Mouse (Mus musculus) left cerebral cortex, postnatal 14 days (tissue): ENCODE data around the gene Cd274. TPM values are rescaled to one million over a fixed set of nuclear protein-coding genes. Genes with fewer than 3 reads are reported as not detected.

Source experiments
- DNase-seq, 2 experiments: peaks; one replicate each; pipeline ENCODE4 v3.0.0; 2021 to 2022; ENCODE audit warnings: low spot score in 2 of 2, mixed read lengths in 1 of 2
- intact Hi-C: fragments of 180-260 bp; cut with DNase I; formaldehyde crosslinking; loops from one replicate; pipeline ENCODE4 v1.15.1; 2025
- total RNA-seq, 2 experiments: library from RNA; stranded (reverse); gene quantifications; 2 replicates each; pipeline ENCODE4 v1.2.3; 2021

Cd274 gene
- total RNA-seq, 2 experiments from 2014 or later, result 0.59 to 0.79 TPM

DNA sequence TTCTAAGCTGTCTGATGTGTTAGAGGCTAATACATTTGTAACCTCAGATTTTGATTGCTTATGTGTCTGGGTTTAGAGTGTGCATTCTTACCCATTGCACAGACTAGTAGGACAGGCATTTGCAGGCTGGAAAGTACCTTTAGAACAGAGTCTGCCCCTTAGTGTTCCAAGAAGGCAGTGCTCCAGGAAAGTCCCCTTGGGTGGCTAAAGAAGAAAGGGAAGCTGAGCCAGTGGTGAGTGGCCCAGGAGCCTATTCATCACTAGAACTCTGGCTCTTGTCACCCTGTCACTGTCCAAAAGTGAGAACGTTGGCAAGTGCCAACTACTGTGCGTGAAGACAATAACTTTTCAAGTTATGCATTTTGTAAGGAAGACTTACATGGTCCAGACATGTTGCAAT, 50.6 kb downstream of the Cd274 start:
- intact Hi-C loops, result no loop called here
- no peak for DNase-seq

DNA sequence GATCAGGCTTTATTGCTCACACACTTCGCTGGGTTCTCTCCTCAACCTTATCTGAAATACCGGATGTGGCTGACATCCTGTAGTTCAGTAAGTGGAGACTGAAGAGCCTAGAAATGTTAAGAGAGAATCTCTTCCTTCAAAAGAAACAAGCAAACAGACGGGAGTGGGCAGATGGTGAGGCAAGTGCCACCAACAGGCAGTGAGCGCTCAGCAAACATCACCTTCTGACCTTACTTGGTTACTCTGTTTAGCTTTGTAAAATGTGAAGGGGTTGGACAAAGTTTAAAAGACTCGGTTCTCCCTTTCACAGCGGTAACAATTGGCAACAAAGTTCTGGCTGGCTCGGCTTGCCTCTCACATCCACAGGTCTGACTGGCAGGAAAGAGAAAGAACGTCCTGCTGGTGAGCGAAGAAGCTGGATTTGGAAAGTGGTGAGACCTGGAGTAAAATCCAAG, 51.4 kb downstream of the Cd274 start:
- intact Hi-C loops, result no loop called here

DNA sequence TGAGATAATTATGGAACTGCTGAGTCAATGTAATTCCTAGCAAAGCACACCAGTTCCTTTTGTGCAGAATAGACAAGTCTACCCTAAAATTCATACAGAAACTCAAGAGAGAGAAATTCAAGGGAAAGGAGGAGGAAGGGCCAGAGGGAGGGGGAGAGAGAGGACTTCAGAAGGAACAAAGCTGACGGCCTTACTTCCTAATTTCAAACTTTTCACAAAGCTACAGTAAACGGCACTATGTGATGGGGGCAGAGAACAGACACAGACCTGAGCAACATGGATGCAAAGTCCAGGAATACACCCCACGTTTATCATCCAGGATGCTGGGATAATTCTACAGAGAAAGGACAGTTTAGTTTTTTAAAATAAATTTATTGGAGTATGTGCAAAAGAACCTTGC, 52.3 kb downstream of the Cd274 start:
- intact Hi-C loops, result no loop called here
- no peak for DNase-seq

More for the DNA sequence above, 51.4 kb downstream of the Cd274 start:
- no peak for DNase-seq

DNA sequence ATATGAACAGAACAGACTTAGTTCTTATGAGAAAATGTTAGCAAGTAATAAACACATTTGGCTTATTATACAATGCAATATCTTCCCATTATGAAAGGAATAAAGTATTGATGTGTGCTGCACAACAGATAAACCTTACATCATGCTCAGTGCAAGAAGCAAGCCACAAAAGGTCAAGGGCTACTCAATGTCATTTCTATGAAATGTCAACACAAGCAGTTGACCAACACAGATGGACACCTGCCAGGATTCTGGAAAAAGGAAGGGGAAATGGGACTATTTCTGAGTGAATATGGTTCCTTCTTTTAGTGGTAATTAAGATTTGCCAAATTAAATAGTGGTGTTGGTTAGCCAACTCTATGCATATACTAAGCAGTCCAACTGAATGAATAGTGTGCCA, 52.7 kb downstream of the Cd274 start:
- DNase-seq, result no peak
- intact Hi-C loops, result no loop called here

DNA sequence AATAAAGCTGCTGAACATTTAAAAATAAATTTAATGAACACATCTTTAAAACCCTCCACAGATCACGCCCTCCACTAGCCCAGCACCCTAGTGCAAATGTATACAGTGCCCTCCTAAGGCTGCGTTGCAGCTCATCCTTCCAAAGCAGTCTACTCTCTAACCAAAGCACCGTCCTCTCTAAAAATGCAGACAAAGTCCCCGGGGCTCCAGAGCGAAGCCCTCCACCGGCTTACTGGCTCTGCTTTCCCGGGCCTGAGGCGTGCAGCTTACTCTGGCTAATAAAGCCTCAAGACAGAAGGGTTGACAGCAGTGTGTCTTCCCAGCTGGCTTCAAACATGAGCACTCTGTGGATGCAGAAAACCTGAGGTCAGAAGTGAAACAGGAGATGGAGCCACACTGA, 53.1 kb downstream of the Cd274 start:
- intact Hi-C loops, result no loop called here
- no peak for DNase-seq

DNA sequence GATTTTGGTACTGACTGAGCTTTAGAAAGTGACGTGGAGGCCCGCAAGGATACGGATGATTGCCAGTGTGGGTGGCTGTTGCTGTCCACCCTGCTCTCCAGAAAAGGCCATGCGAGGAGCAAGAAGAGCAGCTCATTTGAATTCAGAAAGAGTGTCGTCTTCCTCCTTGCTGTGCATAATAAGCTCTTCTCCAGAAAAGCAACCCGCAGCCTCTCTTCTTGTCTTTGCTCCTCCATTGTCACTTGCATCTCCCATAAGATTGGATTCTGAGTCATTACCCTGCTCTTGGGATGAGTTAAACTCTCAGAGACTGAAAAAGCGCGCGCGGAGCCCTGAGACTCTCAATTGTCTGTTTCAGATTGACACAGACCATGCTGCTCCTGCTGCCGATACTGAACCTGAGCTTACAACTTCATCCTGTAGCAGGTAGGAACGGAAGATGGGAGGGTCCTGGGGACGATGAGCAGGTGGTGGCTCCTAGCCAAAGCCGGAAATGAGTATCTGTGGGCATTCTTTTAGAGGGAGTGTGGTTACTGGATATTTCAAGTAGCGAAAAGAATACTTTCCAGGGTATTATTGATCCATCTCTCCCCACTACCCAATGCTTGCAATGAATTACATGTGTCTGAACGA, 54.9 kb downstream of the Cd274 start:
- intact Hi-C loops, result no loop called here
- no peak for DNase-seq

DNA sequence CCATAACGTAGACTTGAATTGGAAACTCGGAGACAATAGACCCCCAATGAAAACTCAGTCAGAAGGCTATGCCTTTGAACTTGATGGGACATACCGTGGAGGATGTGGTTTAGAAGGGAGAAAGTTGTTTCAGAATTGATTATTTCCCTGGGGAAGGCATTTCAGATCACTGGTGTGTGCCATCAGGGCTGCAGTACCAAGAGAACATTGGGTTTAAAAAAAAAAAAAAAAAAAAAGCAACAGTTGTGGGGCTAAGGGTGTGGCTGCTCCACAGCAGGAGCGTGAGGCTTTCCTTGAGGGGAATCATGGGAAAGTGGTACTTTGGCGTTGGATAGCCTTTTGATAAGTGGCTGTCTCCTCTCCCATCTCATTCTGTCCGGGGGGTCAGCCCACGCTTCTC, 55.5 kb downstream of the Cd274 start:
- no peak for DNase-seq
- intact Hi-C loops, result no loop called here

DNA sequence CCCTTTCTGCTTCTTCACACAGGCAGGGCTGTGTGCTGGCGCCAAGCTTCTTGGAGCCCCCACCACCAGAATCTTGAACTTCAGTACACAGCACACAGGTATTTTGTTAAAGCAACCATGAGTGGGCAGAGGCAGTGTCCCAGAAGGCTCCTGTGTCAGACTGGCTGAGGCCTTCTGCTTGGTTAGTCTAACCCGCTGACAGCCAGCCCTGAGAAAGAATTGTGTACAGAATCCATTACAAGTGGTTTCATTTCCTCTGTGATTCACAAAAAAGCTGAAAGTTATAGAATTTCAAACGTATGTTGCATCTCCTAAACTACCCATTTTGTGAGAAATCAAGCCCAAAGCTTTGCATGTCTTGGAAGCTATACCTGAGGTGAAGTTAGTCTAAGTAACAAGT, 63.3 kb downstream of the Cd274 start:
- intact Hi-C loops, result no loop called here
- DNase-seq, result no peak

DNA sequence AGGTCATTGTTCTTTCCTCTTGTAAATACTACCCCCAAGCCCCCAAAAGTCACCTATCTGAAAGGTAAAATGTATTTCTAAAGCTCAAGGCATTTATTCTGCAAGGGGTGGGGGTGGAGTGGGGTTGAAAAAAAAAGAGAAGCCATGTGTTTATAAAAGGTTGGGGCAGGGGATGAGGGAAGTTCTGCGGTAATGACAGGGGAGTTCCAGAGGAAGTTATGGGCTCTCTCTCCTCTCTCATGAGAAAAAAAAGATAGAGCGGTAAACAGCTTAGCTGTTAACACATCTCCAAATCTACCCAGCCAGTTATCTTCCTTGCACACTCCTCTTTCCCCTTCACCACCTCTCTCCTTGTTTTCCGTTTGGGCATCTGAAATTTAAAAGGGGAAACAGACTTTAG, 63.7 kb downstream of the Cd274 start:
- intact Hi-C loops, result no loop called here
- no peak for DNase-seq

DNA sequence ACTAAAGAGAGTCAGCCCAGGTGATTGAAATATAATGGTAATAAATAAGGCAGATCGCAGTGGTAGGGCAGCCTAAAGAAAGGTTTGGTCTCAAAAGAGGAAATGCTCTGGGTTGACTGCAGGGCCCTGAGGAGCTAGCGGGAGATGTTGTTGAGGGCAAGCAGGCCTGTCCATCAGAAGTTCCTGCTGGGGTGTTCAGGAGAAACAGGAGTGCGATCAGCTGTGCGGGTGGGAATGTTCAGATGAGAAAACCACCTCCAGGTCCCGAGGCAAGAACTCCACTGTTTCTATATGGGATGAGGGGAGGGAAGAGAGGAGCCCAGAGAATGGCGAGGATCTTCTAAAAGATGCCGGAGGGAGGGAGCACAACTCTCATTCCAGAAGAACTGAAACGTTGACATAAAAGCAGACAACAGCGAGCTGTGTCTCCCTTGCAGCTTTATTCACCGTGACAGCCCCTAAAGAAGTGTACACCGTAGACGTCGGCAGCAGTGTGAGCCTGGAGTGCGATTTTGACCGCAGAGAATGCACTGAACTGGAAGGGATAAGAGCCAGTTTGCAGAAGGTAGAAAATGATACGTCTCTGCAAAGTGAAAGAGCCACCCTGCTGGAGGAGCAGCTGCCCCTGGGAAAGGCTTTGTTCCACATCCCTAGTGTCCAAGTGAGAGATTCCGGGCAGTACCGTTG, 69.7 kb downstream of the Cd274 start:
- no peak for DNase-seq
- intact Hi-C loops, result no loop called here

Other genes starting within 250 kb of the Cd274 start
- 10 to 100 TPM; 24.1 to 27.8 TPM for gene Jak2, start 115.6 kb upstream of the Cd274 start, total RNA-seq
- not detected for gene Insl6, start 42.1 kb upstream of the Cd274 start, total RNA-seq
- gene Rln1, start 32.8 kb upstream of the Cd274 start, total RNA-seq, result 1 to 10 TPM; 1.2 to 1.4 TPM
- 10 to 100 TPM; 27.9 to 29.5 TPM for gene Plgrkt, start 65 bp upstream of the Cd274 start, total RNA-seq
- under 1 TPM in 1 of 2 experiments, not detected in 1; 0.19 TPM for gene Pdcd1lg2, start 43.5 kb downstream of the Cd274 start, total RNA-seq
- 10 to 100 TPM; 40.4 to 40.6 TPM for gene Ric1, start 154.8 kb downstream of the Cd274 start, total RNA-seq